Mouse (Mus musculus) lung, postnatal 25 days (tissue): ENCODE data around the gene Mthfsd.
"Not testable (repeated sequence)": the region's sequence is repeated elsewhere in the genome, so short reads cannot be mapped to it uniquely, and the experiment has no call there.

Experiments used
- DNase-seq: peaks from one replicate; pipeline ENCODE4 v3.0.0; 2022; ENCODE audit warnings: low spot score

Gene Mthfsd

DNA sequence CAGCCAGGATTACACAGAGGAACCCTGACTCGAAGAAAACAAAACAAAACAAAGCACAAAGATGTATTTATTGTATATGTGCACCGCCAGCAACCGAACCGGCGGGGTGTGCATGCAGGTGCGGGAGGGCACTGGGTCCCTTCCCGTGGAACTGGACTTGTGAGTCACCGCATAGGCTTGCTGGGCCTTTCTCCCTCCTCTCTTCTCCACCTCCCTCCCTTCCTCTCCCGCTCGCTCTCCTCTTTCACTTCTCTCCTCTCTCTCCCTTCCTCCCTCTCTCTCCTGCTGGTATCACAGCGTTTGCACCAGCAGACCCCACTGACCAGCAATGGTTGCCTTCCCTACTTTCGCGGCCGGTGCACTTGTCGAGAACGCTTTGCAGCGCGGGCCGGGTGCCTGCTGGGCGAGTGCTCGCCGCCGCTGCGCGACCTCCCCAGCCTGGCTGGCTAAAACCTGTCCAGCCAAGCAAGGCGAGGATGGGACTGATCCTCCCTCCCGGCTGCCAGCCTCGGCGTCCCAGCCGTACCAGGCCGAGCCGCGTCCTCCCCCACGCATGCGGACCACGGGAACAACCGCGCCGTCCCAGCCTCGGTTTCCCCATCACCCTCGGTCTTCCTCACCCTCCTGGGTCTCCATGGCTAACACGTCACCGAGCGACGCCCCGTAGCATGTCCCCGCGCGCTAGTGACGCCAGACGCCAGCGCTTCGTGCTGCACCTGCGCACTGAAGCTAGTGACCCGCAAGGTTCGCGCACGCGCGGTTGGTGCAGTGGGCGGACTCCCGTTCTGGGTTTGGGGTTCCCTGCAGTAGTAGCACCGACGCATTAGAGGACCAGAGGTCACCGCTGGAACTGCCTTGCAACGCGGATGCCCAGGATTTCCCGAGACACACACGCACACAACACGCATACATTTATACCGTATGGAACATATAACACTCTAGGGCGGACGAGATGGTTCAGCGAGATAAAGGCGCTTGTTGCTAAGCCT, at the start of gene Mthfsd:
Gene Mthfsd, minus strand, starts transcription at position 725 of the 989 bp plus-strand sequence.
- peak; percentile 98 for DNase-seq

DNA sequence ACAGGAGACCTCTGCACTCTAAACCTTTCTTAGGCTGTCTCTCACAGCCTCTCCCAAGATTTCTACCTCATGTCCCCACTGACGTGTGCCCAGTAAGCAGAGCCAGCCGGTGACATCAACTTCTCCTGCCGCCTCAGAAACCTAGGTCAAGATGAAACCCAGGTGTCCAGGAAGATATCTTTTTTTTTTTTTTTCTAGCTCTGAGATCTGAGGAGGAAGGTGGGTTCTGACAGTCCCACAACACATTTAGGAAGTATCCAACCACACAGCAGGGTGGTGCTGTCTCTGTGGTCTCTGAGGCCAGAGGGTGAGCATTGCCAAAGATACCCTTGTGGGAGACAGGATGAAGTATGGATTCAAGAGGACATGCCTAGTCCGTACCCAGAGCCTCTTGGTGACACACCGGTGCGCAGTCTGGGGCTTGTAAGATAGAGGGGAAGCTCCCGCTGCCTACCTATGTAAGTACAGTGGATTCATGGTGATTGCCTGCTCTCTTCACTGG, 48.8 kb upstream of the Mthfsd start:
- no peak for DNase-seq

DNA sequence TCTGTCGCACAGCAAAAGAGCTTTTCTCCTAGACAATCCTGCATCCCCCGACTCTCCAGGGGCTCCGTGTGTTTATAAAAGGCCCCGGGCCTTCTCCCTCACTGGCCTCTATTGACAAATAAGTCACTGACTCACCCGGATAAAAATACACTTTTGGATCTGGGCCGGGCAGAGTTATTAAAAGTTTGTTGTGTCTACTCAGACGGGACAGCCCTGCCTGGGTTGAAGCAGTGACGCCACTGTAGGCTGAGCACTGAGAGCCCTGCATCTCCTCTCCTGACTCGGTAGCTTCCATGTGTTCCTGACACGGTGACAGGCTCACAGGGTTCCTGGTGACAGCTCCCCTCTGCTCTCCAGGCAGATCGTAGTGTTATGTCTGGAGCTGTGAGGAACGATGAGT, 44.2 kb upstream of the Mthfsd start:
- peak; percentile 43 for DNase-seq

DNA sequence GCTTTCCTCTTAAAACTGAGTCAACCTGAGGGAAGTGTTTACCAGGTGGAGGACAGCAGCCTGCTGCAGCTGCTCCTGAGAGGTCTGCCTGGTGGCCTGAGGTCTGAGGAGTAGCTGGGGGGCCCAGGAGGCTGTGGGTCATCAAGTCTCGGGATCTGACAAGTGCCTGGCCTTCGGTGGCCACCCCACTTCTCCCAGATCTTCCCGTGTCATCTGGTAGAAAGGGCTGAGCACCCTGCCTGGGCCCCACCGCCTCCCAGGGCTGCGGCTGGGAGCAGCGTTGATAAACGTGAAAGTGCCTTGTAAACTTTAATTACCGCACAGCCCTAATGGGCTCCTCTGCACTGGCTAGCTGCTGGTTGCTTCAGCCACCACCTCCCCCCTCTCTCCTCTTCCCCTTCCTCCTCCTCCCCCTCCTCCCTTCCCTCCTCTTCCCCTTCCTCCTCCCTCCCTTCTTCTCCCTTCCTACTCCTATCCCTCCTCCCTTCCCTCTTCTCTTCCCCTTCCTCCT, 40.4 kb upstream of the Mthfsd start:
- DNase-seq: no peak

DNA sequence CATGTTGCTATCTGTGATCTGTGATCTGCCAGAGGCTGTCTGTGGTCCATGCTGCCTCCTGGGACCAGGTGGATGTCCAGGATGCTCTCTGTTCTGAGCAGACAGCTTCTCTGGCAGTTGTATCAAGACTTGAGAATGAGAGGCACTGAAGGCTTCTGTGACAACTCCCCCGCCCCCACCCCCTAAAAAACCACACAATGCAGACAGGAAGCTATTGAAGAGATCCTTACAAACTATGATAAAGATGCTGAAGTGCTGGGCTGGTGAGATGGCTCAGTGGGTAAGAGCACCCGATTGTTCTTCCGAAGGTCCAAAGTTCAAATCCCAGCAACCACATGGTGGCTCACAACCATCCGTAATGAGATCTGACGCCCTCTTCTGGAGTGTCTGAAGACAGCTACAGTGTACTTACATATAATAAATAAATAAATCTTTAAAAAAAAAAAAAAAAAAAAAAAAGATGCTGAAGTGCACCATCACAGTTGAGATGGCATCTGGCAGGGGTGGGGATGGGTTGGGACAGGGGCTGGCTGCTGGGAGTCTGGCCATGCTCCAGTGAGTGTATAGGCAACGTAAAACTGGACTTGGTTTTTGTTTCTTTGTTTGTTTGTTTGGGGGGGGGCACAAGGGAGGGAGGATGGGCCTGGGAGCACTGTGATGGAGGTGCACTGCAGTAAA, 37.4 kb upstream of the Mthfsd start:
- DNase-seq: not testable (repeated sequence)

DNA sequence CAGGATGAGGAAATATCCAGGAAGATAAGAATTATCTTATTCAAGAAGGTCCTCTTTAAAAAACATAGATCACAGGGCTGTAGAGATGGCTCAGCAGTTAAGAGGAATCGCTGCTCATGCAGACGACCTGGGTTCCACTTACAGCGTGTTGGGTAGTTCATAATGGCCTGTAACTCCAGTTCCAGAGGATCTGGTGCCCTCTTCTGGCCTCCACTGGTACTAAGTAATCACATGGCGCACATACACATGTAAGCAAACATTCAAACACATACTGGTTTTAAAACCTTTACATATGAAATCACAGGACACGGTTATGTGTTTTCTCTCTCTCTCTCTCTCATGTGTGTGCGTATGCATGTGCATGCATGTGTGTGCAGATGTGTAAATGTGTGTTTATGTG, 28.7 kb upstream of the Mthfsd start:
- no peak for DNase-seq

DNA sequence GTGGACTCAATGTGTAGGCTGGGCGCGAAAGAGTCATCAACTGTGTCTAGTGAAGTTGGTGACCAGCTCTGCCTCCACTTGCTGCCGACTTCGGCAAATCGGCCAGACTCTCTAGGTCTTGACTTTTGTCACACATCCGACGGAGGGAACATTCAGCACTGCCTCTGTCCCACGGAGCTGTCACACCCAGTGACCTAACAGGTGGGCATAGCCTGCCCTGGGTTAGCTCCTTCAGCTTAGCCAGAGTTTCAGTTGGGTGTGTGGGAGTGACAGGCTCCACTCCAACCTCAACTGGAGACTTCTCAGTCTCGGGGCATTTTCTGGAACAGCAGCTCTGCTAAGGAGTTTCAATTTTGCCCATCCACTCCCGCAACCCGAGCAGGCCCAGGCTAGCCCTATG, 26.3 kb upstream of the Mthfsd start:
- no peak for DNase-seq

DNA sequence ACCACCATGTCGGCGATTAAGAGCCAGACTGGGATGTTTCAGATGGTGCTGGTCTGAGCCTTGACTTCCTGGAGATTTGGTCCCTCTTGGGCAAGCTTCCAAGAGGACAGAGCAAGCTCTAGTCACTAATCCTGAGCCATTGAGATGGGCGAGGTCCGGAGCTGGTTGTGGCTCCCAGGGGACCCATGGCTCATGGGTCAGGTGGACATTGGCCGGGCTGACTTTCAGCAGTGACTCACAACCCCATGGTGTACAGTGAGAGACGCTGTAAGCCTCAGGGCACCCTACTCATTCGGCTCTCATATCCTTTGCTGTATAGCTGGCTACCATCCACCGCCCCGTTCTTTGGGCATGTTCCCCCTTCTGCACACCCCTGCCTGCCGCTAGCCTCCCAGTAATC, 25.9 kb upstream of the Mthfsd start:
- DNase-seq: no peak

DNA sequence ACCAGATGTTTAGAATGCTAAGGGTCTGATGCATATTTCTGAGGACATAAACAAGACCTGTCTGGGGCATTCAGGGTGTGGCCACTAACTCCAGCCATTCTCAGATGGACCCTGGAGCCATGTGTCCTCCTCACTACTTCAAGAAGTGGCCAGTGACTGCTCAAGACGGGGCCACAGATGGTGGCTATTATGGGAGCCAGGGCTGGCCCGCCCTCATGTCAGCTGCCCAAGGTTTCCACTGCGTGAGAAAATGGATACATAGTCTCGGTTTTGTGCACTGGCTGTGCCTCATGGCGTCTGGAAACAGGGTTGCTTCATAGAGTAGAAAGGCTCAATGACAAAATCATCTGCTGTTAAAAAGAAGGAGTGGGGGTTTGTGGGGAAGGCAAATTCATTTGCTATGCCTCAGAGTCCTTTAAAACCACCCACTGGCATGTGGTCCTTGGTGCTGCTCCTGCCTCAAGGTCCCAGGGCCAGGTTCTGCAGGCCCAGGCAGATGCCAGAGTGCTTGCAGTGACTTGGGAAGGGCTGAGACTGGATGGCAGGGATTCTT, 24.8 kb upstream of the Mthfsd start:
- no peak for DNase-seq

DNA sequence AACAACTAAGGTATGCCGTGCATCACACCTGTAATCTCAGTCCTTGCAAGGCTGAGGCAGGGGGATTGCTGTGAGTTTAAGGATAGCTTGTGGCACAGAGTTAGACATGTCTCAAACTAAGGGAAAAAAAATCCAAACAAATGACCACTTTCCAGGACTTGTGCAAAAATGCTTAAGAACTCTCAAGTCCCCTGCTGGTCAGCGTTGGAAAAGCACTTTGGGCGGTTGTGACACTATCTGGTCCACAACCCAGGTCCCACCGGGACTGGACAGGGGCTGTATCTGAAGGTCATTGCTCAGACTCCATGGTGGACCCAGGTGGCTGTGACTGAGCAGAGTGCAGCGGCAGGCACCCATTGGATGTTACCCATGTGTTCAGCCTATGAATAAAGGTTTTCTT, 22.3 kb upstream of the Mthfsd start:
- DNase-seq: no peak

DNA sequence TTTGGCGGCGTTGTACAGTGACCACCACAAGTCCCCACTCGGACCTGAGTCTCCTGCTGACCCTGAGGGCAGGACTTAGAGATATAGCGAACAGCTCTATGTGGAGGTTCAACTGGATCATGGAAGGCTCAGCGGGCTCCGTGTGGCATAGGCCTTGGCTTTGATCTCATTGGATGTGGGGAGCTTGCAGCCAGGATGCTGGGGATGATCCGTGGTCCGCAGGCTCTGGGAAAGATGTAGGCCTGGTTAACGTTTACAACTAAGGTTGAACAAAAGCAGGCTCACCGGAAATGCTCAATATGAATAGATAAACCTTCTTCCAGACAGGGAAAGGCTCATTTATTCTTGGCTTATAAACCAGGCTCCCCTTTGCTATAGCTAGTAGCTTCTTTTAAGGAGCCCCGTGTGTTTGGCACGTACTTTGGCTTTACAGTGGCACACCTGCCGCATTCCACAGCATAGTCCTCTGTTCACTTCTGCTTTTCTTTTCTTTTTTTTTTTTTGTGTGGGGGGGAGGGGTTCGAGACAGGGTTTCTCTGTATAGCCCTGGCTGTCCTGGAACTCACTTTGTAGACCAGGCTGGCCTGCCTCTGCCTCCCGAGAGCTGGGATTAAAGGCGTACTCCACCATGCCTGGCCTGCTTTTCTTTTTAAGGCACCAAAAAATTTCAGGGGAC, 21.2 kb upstream of the Mthfsd start:
- no peak for DNase-seq

DNA sequence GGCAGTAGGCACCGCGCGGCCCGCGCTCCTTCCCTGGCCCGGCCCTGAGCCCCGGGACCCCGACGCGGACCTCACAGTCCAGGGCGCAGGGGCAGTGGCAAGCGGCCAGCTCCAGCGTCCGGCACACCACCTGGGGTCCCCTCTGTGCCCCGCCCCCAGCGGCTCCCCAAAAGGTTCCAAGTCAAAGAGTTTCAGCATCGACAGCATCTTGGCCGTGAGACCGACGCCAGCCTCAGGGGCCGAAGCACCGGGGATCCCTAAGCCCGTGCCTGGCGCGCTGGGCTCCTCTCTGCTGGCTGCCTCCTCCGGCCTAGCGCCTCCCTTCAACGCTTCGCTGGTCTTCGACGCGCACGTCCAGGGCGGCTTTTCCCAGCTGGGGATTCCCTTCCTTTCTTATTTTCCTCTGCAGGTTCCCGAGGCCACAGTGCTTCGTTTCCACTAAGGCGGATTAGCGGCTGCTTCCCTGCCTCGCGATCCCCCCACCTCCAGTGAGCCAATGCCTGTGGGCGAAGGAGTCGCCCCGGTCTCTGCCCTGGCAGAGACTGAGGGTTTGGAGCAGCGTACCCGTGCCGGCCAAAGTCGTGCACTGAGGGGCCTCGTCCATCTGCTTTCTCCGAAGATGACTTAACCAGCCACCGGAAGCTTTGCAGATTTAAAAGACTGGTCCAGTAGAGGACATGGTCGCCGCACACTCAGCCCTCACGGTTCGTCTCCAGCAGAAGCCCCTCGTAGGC, 20.5 kb upstream of the Mthfsd start:
- DNase-seq: no peak

DNA sequence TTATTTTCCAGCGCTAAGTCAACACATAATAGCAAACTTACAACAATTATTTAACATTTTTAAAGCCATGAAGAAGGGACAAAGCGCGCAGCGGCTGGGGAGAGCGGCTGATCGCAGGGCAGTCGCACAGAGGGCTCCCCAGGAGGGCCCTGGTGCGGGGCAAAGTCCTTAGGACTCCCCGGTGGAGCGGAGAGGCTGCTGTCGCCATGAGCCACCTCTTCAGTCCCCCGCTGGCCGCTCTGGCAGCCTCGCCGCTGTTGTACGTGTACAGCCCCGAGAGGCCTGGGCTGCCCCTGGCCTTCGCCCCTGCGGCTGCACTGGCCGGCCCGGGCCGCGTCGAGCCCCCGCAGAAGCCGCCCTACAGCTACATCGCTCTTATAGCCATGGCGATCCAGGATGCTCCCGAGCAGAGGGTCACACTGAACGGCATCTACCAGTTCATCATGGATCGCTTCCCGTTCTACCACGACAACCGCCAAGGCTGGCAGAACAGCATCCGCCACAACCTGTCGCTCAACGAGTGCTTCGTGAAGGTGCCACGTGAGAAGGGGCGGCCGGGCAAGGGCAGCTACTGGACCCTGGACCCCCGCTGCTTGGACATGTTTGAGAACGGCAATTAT, 19.7 kb upstream of the Mthfsd start, which contains the start of gene Foxl1:
Gene Foxl1, plus strand, starts transcription at position 185 of the 620 bp plus-strand sequence.
- no peak for DNase-seq

DNA sequence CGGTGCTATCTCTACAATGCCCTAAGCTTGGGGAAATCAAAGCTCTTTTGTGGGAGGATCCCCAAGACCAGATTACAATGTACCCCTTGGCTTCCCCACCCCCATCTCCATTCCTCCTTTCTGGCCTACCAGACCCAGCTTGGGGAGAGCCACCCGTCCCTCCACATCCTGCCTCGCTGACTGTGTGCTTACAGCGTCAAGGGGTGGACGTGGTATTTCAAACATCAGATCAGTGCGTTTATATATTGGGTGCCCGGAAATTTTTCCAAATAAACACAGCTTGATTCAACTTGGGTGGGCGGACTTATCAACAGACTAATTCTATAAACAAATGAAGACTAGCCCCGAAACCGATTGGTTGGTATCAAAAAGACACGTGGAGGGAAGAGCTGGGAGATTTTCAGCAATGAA, 19.1 kb upstream of the Mthfsd start:
- DNase-seq: peak; percentile 66

DNA sequence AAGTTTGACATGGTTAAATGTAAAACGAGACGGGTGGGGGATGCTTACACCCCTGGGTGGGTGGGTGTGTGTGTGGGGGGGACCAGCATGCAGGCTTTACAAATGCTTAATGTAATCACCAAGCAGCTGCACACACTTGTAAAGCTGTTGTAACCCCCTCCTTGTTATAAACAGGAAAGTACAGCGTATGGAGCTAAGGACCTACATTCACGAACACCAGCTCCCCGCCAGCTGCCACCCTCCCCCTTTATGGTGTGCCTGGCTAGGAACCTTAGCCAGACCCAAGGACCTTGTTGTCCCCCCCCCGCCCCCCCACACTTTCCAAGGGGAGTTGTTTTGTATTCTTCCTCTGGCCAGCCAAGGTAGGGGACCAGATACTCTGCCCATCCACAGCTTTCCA, 18.5 kb upstream of the Mthfsd start:
- DNase-seq: no peak

DNA sequence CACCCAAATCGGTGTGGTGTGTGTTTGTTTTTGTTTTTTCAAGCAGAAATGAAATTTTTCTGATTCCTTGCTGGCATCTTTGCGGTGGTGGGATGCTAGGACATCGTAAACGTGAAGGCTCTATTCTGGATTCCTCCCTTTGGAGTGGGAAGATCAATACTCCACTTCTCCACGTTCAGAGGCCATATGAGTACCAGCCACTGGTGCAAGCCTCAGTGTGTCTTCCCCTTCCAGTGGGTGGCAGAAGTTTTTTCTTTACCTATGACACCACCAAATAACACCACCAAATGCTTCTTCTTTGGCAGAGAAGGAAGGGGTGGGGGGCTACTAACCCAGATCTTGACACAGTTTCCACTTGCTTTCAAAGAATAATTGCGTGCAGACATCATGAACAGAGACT, 18.0 kb upstream of the Mthfsd start:
- no peak for DNase-seq

DNA sequence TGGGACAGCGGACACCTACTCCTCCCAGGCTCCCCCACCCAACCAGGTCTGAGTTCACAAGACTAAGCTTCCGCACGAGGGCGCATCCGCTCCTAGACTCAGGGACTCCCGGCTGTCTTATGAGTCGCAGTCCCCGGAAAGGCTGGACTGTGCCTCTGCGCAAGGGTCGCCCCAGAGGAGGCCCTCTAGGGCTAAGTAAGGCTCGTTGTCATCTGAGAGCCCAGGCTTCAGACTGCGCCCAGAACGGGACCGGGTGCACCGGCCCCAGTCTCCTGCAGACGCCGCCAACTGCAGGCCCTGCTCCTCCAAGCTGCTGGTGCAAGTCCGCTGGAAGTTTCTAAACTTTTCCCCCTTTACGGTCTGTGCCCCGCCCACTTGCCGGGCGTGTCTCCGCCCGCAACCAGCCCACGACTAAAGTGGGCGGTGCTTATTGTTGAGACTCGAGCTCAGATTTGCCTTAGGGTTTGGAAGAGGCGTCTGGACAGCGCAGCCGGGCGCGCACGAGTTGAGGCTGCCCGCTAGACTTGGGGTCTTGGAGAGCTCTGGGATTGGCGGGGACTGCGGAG, 17.2 kb upstream of the Mthfsd start:
- peak; percentile 64 for DNase-seq

DNA sequence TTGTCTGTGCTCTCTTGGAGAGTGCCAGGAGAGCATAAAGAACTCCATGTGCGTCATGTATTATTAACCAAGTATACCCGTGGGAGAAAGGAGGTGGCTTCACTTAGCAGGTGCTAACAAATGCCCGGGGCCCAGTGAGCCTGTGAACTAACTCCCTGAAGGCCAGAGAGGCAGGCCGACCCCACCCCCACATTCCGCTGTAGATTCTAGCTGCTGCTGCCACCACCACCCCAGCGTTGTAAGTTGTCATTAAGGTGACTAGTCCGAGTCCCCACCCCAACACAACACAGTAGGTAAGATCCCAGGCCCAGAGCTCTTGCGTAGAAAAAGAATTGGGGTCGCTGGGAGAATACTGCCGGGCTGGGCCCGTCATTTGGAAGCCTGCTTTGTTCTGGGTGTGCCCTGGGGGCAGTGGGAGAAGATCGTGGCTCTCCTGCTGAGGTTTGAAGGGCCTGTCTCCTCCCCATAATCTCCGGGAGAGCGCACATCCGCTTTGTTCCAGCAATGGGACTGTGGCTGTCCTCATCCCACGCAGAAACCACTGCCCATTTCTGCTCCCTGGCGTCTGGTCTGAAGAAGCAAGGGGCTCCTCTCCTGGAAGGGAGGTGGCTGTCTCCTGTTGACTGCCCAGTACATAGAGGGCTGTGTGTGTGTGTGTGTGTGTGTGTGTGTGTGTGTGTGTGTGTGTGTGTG, 16.5 kb upstream of the Mthfsd start:
- no peak for DNase-seq

DNA sequence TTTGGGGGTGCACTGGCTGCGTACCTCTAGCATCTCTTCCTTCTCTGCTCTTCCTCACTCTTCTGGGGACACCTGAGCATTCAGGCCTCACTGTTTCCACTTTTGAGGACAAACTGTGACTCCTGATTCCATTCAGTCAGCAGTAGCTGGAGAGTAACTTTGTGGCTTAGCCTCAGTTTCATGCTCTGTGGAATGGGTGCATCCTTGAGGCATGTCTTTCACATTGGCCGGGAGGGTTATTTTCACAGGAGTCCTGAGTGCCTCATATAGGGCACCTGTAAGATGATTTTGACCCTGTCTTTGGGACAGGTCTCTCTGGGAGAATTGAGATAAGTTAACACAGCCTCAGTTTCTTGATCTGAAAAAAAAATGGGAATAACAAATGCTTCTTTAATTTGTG, 14.9 kb upstream of the Mthfsd start:
- no peak for DNase-seq

DNA sequence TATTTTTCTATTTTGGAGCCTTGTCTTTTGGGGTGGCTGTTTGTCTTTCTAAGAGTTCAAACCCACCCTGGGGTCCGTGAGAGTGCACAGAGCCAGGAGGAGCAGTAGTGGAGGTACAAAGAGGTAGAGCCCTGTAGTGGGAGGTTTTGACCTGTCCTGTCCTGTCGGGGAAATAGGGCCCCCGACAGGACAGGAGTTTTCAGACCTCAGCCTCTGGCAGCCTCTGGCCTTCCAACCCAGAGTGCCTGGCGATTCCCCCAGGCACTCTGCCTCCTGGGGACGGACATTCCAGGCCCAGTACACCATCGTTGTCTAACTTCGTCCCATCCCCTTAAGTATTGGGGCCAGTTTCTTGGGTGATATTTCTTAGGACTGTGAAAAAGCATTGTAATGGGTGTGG, 14.2 kb upstream of the Mthfsd start:
- no peak for DNase-seq
